Mouse (Mus musculus) lung, adult 18-20 months (tissue): ENCODE measurements around the gene Neu2.
"Not testable (repeated sequence)": the region's sequence is repeated elsewhere in the genome, so short reads cannot be mapped to it uniquely, and the experiment has no call there.

Source experiments
- DNase-seq, 2 experiments: peaks; one replicate each; pipeline ENCODE4 v3.0.0; 2022; ENCODE audit warnings: mixed read lengths in 2 of 2

The Neu2 gene

GRCm38 (mm10) chr1:87509561-87510165 lies at the start of gene Neu2:
TSS of gene Neu2 (plus strand) at chr1:87509889.
- peak; percentile 5 for DNase-seq

- DNase-seq = no peak
Measured at GRCm38 (mm10) chr1:87467469-87467868, 42.2 kb upstream of the Neu2 start.

DNA sequence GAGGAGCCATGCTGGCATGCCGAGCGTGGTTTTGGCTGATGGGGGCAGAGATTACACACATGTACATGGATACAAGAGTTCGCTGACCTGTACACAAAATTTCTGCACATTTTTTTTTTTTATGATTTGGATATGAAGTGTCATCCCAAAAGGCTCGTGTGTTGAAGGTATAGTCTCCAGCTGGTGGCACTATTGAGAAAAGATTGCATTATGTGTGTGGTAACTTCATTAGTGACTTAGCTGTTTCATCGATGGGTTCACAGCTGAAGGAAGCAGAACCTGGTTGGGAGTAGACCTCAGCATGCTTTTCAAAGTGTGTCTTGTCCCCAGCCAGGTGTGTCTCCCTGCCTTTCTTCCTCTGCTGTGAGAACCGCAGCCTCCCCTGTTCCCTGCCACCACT lies 41.4 kb upstream of the Neu2 start:
- no peak for DNase-seq

- DNase-seq = not testable (repeated sequence)
Measured at GRCm38 (mm10) chr1:87469971-87470370, 39.7 kb upstream of the Neu2 start, which contains the start of gene Snorc. TSS of gene Snorc (plus strand) at chr1:87470271.

- no peak for DNase-seq
Measured at GRCm38 (mm10) chr1:87471914-87472313, 37.8 kb upstream of the Neu2 start.

- DNase-seq = peak; percentile 12 to 41
Measured at GRCm38 (mm10) chr1:87472576-87472975, 37.1 kb upstream of the Neu2 start.

DNA sequence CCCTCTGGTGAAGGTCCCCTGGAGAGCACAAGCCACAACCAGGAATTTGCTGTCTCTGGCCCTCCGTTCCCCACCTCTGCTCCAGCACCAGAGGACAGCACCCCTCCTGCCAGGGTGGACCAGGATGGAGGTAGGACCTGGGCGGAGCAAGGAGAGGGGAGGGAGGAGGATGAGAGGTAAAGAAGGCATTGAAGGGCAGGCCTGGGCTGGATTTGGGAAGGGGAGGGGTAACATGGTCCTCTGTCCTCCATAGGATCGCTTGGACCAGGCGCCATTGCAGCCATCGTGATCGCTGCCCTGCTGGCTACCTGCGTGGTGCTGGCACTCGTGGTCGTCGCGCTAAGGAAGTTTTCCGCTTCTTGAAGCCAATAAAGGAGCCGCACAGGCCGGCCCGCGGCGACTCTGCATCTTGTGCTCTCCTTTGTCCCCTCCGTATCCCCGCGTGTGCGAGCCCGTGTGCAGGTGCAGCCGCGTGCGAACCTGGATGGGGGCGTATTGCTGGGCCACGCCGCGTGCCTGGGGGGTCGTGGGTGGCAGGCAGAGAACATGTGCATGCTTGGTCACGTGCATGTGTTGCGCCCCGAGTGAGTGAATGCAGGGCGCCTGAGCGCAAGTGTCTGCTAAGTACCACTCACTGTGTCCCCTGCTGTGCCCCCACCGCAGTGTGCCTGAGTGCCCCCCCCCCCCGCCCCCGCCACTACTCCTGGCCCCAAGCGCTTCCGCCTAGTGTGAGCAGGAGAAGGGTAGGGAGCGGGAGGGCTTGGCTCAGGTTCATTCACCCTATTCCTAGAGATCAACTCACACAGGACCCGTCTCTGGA lies 34.4 kb upstream of the Neu2 start:
- DNase-seq = no peak

DNA sequence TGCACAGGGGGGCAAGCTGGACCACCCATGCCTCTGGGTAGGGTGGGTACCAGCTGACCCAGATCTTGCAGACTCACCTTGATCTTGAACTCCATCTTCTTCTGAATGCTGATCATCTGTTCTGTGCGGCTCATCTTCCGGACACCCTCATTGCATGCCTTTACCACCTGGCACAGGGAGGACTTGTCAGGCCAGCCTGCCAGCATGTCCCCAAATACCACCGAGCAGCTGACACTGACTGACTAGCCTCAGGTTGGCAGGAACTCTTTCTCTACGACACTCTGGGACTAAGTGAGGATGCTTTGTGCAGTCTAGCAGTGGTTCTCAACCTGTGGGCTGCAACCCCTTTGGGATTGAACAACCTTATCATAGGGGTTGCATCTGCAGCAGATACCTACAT lies 27.1 kb upstream of the Neu2 start:
- DNase-seq = no peak

GRCm38 (mm10) chr1:87486386-87486785 lies 23.3 kb upstream of the Neu2 start:
- no peak for DNase-seq

DNA sequence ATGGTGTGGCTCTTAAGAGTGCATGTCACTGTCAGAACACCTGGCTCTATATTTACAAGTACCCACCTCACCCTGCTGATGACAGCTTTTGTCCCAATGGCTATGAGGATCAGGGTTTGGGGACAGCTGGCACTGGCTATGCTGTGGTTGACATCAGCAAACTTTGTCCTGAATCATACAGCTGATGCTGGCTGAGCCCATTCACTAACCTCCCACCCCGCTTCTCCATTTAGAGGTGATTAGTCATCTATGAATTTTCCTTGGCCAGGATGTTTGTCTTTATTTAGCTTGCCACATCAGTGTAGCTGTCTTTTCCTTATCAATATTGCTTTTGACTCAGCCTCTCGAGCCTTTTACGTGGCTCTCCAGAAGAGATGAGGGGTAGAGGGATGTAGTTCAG lies 17.4 kb upstream of the Neu2 start:
- DNase-seq = no peak

DNA sequence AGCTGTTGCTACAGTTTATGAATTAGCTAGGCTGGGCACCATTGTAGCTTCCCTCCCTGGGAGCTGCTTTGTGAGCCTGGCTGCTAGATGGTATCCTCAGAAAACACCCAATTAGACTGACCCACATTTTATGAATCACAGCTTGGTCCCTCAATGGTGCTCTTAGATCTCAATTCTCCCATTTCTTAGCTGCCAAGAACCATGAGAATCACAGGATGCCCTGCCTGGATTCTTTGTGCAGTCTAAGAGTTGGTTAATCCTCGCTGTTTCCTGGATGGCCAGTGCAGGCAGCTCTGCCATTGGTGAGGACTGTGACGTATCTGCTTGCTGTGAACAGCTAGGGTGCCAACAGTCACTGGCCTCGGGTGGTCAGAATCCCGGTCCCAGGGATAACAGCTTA lies 16.1 kb upstream of the Neu2 start:
- DNase-seq = no peak

DNA sequence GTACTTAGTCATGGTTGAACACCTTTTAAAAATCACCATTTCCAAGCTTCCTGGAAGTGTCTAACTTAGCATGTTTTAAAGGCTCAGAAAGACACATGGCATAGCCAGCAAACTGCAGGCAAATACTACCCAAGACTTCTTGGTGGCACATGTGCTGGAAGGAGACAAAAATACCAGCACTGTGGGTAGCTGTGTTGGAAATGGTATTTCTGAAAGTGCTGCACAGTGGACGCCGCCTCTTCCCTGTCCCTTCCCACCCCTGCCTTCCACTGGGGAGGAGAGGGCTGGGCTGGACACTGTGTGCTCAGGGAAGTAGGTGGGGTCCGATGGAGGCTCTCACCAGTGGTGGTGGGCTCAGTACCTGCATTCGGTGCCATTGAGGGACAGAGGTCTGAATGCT lies 4.2 kb upstream of the Neu2 start:
- no peak for DNase-seq

DNA sequence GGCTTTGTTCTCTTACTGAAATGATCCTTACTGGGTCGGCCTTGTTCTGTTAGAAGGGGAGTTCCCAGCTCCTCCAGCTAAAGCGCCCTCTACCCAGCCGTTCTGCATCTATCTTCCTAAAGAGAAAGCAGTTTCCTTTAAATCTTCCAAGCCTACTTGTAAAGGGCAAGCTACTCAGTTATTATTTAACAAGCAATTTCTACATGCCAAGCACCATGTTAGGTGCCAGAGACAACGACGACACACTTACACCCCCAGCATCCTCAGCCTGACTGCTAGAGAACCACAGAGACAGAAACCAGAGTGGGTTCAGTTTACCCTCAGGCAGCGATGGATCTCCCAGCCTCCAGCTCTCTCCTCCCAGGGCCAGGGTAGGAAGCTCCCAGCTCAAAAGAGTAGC lies 1.8 kb upstream of the Neu2 start:
- DNase-seq = no peak

GRCm38 (mm10) chr1:87508591-87509560 lies 813 bp upstream of the Neu2 start:
- no peak for DNase-seq

GRCm38 (mm10) chr1:87510166-87510691 lies 540 bp downstream of the Neu2 start:
- peak in 1 of 2 experiments; percentile 32 for DNase-seq

- no peak for DNase-seq
Measured at GRCm38 (mm10) chr1:87510845-87511244, 1.2 kb downstream of the Neu2 start.

- DNase-seq = no peak
Measured at GRCm38 (mm10) chr1:87520467-87520866, 10.8 kb downstream of the Neu2 start.

GRCm38 (mm10) chr1:87521523-87521922 lies 11.8 kb downstream of the Neu2 start:
- DNase-seq = peak in 1 of 2 experiments; percentile 12

DNA sequence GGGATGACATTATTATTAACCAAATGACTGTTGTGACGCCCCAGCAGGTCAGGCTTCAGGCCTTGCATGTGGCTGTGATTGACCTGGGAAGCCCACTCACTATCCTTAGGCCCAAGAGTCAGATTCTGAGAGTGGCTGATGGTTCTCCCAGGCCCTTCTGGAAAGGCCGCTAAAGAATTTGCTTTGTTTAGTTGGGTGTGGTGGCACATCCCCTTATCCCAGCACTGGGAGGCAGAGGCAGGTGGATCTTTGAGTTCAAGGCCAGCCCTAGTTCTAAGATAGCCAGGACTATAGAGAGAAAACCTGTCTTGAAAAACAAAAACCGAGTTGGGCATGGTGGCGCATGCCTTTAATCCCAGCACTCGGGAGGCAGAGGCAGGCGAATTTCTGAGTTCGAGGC lies 15.4 kb downstream of the Neu2 start:
- no peak for DNase-seq

DNA sequence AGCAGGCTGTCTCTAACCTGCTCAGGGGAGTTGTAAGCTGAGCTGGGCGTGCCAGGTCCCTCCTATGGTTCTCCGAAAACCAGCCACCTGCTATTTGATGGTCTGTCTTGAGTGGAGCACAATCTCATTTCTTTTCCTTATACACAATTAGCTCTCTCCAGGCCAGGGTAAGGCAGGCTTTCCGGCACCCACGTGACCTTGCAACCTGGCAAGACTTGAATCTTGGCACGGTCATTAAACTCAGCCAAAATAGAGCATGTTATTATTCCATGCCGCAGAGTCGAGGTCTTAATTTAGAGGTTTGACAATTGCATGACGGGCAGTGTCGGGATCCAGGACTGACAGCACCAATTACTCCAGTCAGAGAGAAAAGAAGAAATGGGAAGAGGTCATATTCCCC lies 17.5 kb downstream of the Neu2 start:
- no peak for DNase-seq

DNA sequence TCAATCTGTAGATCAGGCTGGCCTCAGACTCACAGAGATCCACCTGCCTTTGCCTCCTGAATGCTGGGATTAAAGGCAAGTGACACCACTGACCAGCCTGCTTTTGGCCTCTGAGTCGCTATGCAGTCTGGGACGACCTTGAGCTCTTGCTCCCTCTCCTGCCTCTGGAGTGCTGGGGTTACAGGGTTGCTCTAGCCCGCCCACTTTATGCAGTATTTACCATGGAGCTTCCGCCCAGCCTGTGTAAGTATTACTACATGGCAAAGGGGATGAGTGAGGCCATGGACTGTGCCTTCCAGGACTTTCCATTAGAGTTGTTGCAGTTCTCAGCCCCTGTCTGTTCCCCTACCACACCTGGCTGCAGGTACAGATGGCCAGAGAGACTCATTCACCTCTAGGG lies 22.7 kb downstream of the Neu2 start:
- no peak for DNase-seq

DNA sequence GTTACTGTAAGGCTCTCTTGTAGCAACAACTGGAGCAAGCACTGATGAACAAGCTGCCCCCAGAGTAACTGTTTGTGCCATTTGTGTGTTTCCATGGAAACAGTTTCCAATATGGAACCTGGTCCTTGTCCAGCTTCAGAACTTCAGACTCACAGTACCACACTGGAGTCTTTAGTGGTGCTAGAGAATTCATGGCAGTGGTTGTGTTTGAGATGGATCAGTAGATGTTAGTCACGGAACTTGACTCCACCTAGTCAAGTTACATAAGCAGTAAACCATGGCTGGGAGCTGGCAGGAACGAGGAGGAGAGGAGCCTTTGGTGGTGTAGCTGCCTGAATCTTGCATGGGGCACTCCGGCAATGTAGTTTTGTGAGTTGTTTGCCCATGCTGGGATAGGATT lies 24.4 kb downstream of the Neu2 start:
- no peak for DNase-seq

GRCm38 (mm10) chr1:87537008-87537407 lies 27.3 kb downstream of the Neu2 start:
- DNase-seq = no peak
